Mouse (Mus musculus): ENCODE measurements around the gene Cfap100. TPM values are rescaled to one million over a fixed set of nuclear protein-coding genes. Genes with fewer than 3 reads are reported as not detected.

The Cfap100 gene
- polyA plus RNA-seq, 1 experiment from 2014 or later, result 0.44 TPM

DNA sequence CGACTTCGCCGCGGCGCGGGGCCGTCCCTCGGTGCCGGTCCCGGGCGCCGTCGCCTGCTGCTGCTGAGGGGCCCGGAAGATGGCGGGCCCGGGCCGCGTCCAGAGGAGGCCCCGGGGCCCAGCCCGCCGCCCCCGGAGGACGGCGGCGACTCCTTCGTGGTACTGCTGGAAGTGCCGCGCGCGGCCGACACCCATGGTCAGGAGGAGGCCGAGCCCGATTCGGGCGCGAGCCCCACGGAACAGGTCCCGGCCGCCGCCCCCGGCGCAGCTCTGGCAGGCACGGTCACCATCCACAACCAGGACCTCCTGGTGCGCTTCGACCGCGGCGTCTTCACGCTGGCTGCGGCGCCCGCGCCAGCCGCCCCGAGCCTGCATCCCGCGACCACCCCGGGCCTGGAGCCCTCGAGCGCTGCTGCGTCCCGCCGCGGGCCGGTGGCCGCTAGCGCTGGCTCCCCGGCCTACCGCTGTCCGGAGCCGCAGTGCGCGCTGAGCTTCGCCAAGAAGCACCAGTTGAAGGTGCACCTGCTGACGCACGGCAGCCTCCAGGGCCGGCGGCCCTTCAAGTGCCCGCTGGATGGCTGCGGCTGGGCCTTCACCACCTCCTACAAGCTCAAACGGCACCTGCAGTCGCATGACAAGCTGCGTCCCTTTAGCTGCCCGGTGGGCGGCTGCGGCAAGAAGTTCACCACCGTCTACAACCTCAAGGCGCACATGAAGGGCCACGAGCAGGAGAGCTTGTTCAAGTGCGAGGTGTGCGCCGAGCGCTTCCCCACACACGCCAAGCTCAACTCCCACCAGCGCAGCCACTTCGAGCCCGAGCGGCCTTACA lies 58.7 kb downstream of the Cfap100 start:
- peaks cover 26% of the 10 kb centered on the region for H3K4me1 ChIP-seq
- under 1% methylated on average over 93 of the region's 98 CpGs for WGBS

DNA sequence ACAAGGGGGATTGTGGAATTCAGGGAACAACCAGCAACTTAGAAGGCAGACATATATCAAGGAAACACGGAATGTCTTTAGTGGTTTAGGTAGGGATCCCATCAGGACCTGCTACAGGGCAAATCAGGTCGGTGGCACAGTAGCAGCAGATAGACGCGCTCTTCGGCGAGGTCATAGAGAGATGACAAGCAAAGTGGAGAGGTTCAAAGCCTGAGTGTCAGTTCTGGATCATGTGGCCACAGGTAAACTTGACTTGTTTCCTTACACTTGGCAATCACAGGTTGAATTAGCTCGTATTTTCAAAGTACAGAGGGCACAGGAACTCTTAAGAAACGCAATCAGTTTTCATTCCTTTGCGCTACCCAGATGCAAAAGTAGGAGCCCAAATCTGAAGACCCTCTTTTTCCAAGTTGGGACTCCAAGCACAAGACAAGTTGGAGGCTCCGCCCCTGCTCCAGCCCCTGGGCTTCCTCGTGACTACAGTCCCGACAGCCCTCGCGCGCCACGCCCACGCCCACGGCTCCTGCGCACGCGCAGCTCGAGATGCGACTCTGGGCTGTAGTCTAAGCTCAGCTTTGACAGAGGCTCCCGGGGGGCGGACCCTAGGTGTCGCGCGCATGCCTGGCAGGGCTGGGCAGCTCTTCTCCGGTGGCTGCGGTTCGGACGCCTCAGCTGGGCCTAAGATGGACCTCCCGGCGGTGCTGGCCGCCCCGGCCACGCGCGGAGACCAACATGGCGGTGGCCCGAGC lies 59.4 kb downstream of the Cfap100 start, which contains the start of gene Zxdc:
Gene Zxdc (plus strand): TSS at position 517 of the 749 bp plus-strand sequence.
- Histone ChIP-seq H3K9ac (peak within 1 kb of the TSS; percentile 82), H3K36me3 (peaks cover 18% of the 10 kb centered on the region), H3K27ac (peak within 1 kb of the TSS; percentile 83), H3K27me3 (no peaks in the 10 kb centered on the region), H3K4me2 (peak within 1 kb of the TSS; percentile 92), H3K9me3 (no peaks in the 10 kb centered on the region), H3K4me1 (peaks cover 26% of the 10 kb centered on the region), H3K4me3 (peak within 1 kb of the TSS; percentile 93)
- 7% methylated on average over 41 of the region's 41 CpGs for WGBS
- ATAC-seq (ENCODE audit: insufficient number of reproducible peaks, low FRiP score, low TSS enrichment, low read depth), result peak; percentile 98

More for the DNA sequence above, 58.7 kb downstream of the Cfap100 start:
- Histone ChIP-seq H3K27ac (peak overlapping the region; percentile 83), H3K4me2 (peak overlapping the region; percentile 92), H3K4me3 (peak overlapping the region; percentile 93), H3K9me3 (no peaks in the 10 kb centered on the region), H3K27me3 (no peaks in the 10 kb centered on the region), H3K9ac (peak overlapping the region; percentile 82), H3K36me3 (peaks cover 26% of the 10 kb centered on the region)
- ATAC-seq (ENCODE audit: insufficient number of reproducible peaks, low FRiP score, low TSS enrichment, low read depth), result peak; percentile 37

DNA sequence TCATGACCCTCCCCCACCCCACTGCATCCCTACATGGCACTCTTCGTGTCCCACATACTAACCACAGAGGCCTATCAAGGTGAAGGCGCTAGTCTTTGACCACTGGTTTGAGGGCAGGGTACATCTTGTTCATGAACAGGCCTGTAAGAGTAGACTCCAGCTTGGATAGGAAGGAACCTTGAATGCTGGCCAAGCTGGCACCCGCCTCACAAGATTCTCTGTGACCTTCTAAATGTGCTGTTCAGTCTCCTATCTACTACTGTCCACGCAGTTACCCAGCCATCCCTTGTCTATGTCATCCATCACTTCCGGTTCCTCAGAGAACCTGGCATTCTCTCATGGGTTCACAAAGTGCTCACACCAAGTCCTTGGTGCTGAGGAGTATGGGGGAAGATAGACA lies 65.3 kb downstream of the Cfap100 start:
- 87% methylated on average over 5 of the region's 5 CpGs for WGBS
- Histone ChIP-seq H3K9ac (no peak overlapping the region), H3K4me2 (no peak overlapping the region), H3K9me3 (no peaks in the 10 kb centered on the region), H3K27me3 (no peaks in the 10 kb centered on the region), H3K4me3 (no peak overlapping the region), H3K36me3 (no peaks in the 10 kb centered on the region), H3K4me1 (peaks cover 30% of the 10 kb centered on the region), H3K27ac (no peak overlapping the region)
- ATAC-seq (ENCODE audit: insufficient number of reproducible peaks, low FRiP score, low TSS enrichment, low read depth), result no peak

DNA sequence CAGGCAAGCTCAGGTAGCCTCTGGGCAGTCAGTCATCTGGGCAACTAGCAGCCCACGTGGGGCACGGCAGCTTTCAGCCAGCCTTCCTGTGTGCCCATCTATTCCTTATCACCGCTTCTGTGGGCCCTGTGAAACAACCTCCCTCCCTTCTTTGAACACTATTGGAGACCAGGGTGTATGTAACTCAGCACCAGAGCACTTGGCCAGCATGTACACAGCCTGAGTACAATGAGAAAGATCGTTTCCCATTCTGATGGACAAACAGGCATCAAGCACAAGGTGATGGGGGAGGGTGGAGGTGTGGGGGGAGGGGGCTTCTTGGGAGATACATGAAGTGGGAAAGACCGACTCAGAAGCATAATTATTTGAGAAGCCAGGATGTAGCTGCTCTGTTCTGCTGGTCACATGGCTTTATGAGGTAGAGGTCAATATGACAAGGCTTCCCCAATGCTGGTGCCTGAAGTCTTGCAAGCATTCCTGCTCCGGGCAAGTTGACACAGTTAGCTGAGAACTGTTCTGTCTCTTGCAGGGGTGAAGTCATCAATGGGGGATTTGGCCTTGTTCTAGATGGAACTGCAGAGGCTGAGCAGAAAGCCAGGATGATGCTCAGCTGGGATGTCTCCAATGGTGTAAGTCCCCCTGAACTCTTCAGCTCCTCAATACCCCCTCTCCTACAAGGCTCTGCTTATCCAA lies 67.5 kb downstream of the Cfap100 start:
- no peaks in the 10 kb centered on the region for H3K9me3 ChIP-seq
- H3K4me1 ChIP-seq, result peaks cover 34% of the 10 kb centered on the region
- H3K27me3 ChIP-seq, result no peaks in the 10 kb centered on the region
- no peak overlapping the region for H3K9ac ChIP-seq
- H3K4me3 ChIP-seq, result no peak overlapping the region
- no peak for ATAC-seq (ENCODE audit: insufficient number of reproducible peaks, low FRiP score, low TSS enrichment, low read depth)
- 83% methylated on average over 6 of the region's 6 CpGs for WGBS
- H3K4me2 ChIP-seq, result no peak overlapping the region
- no peaks in the 10 kb centered on the region for H3K36me3 ChIP-seq
- peak overlapping the region; percentile 89 for H3K27ac ChIP-seq

DNA sequence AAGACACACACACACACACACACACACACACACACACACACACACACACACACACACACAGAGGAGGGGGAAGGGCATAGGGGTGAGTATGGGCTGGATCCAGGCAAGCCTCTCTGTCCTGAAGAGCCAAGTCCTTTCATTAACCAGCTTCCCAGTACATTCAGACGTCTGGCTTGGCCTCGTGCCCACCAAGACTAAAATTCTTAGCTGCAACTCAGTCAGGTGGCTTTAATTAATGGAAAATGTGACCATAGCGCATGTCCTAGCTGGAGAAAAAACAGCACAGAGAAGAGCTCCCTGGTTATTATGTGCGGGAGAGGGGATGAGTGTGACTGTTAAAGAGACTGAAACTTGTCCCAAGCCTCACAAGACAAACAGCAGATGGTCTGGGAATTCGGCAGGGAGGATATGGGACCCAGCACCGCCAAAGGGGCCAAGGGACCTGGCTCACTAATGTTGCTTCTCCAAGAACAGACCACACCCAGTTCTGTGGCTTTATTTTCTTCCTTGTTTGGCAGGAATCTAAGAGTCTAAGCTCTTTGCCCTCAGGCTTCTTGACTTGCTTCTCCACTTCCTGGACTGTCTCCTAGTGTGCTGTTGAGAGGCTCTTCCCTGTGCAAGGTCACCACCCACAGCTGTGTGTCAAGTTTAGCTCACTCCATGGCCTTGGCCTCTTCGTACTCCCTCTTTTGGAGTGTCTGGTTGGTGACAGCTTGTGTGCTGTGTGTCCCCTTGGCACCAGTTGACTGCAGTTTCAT lies 68.4 kb downstream of the Cfap100 start:
- peak overlapping the region; percentile 89 for H3K27ac ChIP-seq

DNA sequence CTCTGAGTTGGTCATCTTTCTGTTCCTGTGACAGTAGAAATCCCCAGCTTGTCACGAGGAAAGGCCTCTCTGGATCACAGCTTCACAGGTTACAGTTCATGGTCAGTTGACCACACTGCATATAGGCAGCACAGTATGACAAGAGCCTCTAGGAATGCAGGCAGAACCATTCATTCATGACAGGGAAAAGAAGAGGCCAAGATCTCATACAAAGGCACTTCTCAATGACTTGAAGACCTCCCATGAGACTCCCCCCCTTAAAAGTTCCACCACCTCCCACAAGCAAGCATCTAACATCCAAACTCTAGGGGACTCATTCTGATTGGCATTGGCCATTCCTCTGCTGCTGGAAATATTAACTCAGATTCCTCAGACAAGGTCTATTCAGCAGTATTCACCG lies 69.2 kb downstream of the Cfap100 start:
- WGBS, result 65% methylated on average over 2 of the region's 2 CpGs
- no peaks in the 10 kb centered on the region for H3K9me3 ChIP-seq
- no peak overlapping the region for H3K4me3 ChIP-seq
- H3K27me3 ChIP-seq, result no peaks in the 10 kb centered on the region
- ATAC-seq (ENCODE audit: insufficient number of reproducible peaks, low FRiP score, low TSS enrichment, low read depth), result no peak
- peak overlapping the region; percentile 89 for H3K27ac ChIP-seq
- H3K4me1 ChIP-seq, result peaks cover 34% of the 10 kb centered on the region
- no peaks in the 10 kb centered on the region for H3K36me3 ChIP-seq
- H3K4me2 ChIP-seq, result 0 out of 2 replicates have a peak overlapping the region, but pooled peaks have one; percentile 12
- no peak overlapping the region for H3K9ac ChIP-seq

More for the DNA sequence above, 68.4 kb downstream of the Cfap100 start:
- H3K9me3 ChIP-seq, result no peaks in the 10 kb centered on the region
- no peaks in the 10 kb centered on the region for H3K36me3 ChIP-seq
- H3K4me1 ChIP-seq, result peaks cover 34% of the 10 kb centered on the region
- ATAC-seq (ENCODE audit: insufficient number of reproducible peaks, low FRiP score, low TSS enrichment, low read depth), result peak; percentile 68
- H3K4me2 ChIP-seq, result 0 out of 2 replicates have a peak overlapping the region, but pooled peaks have one; percentile 12
- H3K4me3 ChIP-seq, result no peak overlapping the region
- no peaks in the 10 kb centered on the region for H3K27me3 ChIP-seq
- 18% methylated on average over 7 of the region's 7 CpGs for WGBS
- H3K9ac ChIP-seq, result no peak overlapping the region

DNA sequence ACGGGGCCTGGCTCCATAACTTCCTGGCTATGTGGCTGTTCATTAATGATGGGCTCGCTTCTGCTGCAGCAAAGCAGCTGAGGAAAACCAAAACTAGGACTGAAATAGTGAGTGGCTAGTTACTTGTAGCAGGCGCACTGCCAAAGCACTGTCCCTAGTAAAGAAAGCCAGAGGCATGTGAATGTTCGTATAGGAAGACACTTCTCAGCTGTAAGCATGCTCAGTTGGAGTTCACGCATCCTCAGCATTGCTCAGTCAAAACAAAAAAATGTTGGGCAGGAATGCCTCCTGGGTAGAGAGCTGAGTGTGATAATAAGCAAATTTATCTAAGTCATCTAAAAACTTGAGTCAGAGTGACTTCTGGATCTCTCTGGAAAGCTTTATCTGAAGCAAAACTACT lies 70.5 kb downstream of the Cfap100 start:
- Histone ChIP-seq H3K27ac (peak overlapping the region; percentile 27; the same call in 1 of the 2 replicates), H3K36me3 (no peaks in the 10 kb centered on the region), H3K9me3 (no peaks in the 10 kb centered on the region), H3K9ac (no peak overlapping the region), H3K4me2 (no peak overlapping the region), H3K4me3 (no peak overlapping the region), H3K4me1 (peaks cover 34% of the 10 kb centered on the region), H3K27me3 (no peaks in the 10 kb centered on the region)
- no peak for ATAC-seq (ENCODE audit: insufficient number of reproducible peaks, low FRiP score, low TSS enrichment, low read depth)
- WGBS, result 42% methylated on average over 5 of the region's 5 CpGs

Other genes with a start within 250 kb of the Cfap100 start
- gene V1ra8, start 226.0 kb downstream of the Cfap100 start, polyA plus RNA-seq (2015; fragmentation: Nextera tagmentation; extraction: Ambion mirVana), result not detected in 2 replicates
- gene Vmn1r53, start 204.4 kb downstream of the Cfap100 start, polyA plus RNA-seq (2015; fragmentation: Nextera tagmentation; extraction: Ambion mirVana), result not detected in 2 replicates
- gene Vmn1r54, start 182.5 kb downstream of the Cfap100 start, polyA plus RNA-seq (2015; fragmentation: Nextera tagmentation; extraction: Ambion mirVana), result not detected in 2 replicates
- not detected in 2 replicates for gene BC048671, start 127.6 kb downstream of the Cfap100 start, polyA plus RNA-seq (2015; fragmentation: Nextera tagmentation; extraction: Ambion mirVana)
- gene Chst13, start 103.6 kb downstream of the Cfap100 start, polyA plus RNA-seq (2015; fragmentation: Nextera tagmentation; extraction: Ambion mirVana), result 1.1 and 1.9 TPM in 2 replicates
- 0.36 and 0.37 TPM in 2 replicates for gene Uroc1, start 95.5 kb downstream of the Cfap100 start, polyA plus RNA-seq (2015; fragmentation: Nextera tagmentation; extraction: Ambion mirVana)
- gene Zxdc, start 59.3 kb downstream of the Cfap100 start, polyA plus RNA-seq (2015; fragmentation: Nextera tagmentation; extraction: Ambion mirVana), result 6.7 and 8.9 TPM in 2 replicates
- 5.9 and 6.0 TPM in 2 replicates for gene Klf15, start 33.8 kb upstream of the Cfap100 start, polyA plus RNA-seq (2015; fragmentation: Nextera tagmentation; extraction: Ambion mirVana)
- gene Aldh1l1, start 57.6 kb upstream of the Cfap100 start, polyA plus RNA-seq (2015; fragmentation: Nextera tagmentation; extraction: Ambion mirVana), result 1.9 and 2.7 TPM in 2 replicates
- gene Slc41a3, start 175.9 kb upstream of the Cfap100 start, polyA plus RNA-seq (2015; fragmentation: Nextera tagmentation; extraction: Ambion mirVana), result 6.5 and 7.6 TPM in 2 replicates

Data from limb, embryonic 15.5 days (tissue).